Mouse (Mus musculus) gastrocnemius, adult 18-20 months (tissue): Measurements from ENCODE around the gene R3hdml. TPM values are rescaled to one million over a fixed set of nuclear protein-coding genes. Genes with fewer than 3 reads are reported as not detected.

Experiments
- DNase-seq: peaks from one replicate; pipeline ENCODE4 v3.0.0; 2021; ENCODE audit warnings: low spot score
- total RNA-seq, 2 experiments: library from RNA; stranded (reverse); gene quantifications; 2 replicates each; pipeline ENCODE4 v1.2.3; 2021

The R3hdml gene
- total RNA-seq, 2 experiments from 2014 or later, result not detected

- no peak for DNase-seq
Measured at GRCm38 (mm10) chr2:163539321-163540040, 47.4 kb downstream of the R3hdml start.

- no peak for DNase-seq
Measured at GRCm38 (mm10) chr2:163540231-163541117, 48.4 kb downstream of the R3hdml start.

GRCm38 (mm10) chr2:163541568-163542182 is 49.6 kb downstream of the R3hdml start:
- no peak for DNase-seq

GRCm38 (mm10) chr2:163542674-163543073 is 50.6 kb downstream of the R3hdml start:
- DNase-seq, result no peak

GRCm38 (mm10) chr2:163546623-163547318 is 54.7 kb downstream of the R3hdml start:
- no peak for DNase-seq

- no peak for DNase-seq
Measured at GRCm38 (mm10) chr2:163548822-163549221, 56.7 kb downstream of the R3hdml start.

GRCm38 (mm10) chr2:163549786-163550185 is 57.7 kb downstream of the R3hdml start:
- DNase-seq, result no peak

Other genes starting within 250 kb of the R3hdml start
- gene Jph2, start 94.3 kb upstream of the R3hdml start, total RNA-seq, result 100 to 1,000 TPM; 401 to 487 TPM
- 10 to 100 TPM; 31.4 to 38.1 TPM for gene Oser1, start 67.6 kb upstream of the R3hdml start, total RNA-seq
- gene Gdap1l1, start 53.8 kb upstream of the R3hdml start, total RNA-seq, result under 1 TPM in 1 of 2 experiments, not detected in 1; 0.21 TPM
- 10 to 100 TPM; 76.5 TPM for gene Fitm2, start 19.7 kb upstream of the R3hdml start, total RNA-seq
- gene Hnf4a, start 14.5 kb downstream of the R3hdml start, total RNA-seq, result under 1 TPM; 0.21 to 0.28 TPM
- 1 to 10 TPM; 4.2 to 4.9 TPM for gene Ttpal, start 110.0 kb downstream of the R3hdml start, total RNA-seq
- gene Serinc3, start 152.8 kb downstream of the R3hdml start, total RNA-seq, result 100 to 1,000 TPM; 103 to 119 TPM
- 100 to 1,000 TPM; 113 to 126 TPM for gene Pkig, start 166.1 kb downstream of the R3hdml start, total RNA-seq